Mouse (Mus musculus): Measurements from ENCODE around the gene Zfyve9. TPM values are rescaled to one million over a fixed set of nuclear protein-coding genes. Genes with fewer than 3 reads are reported as not detected.
A peak's percentile ranks its signal among the peaks of the same experiment; 100 is the strongest.

Zfyve9 gene
- 4.2 and 4.6 TPM in 2 replicates for polyA plus RNA-seq (2015; fragmentation: Nextera tagmentation; extraction: Ambion mirVana)

GRCm38 (mm10) chr4:108780057-108780863 lies at the start of gene Zfyve9:
Gene Zfyve9, minus strand, starts transcription at chr4:108780798.
- Histone ChIP-seq H3K9ac (peak within 1 kb of the TSS; percentile 96), H3K9me3 (no peaks in the 10 kb centered on the region), H3K27ac (peak within 1 kb of the TSS; percentile 95), H3K36me3 (no peaks in the 10 kb centered on the region), H3K4me1 (no peaks in the 10 kb centered on the region), H3K27me3 (replicated peaks) (no peaks in the 10 kb centered on the region), H3K4me2 (peak within 1 kb of the TSS; percentile 80), H3K4me3 (replicated peaks) (peak within 1 kb of the TSS; percentile 95)
- WGBS: under 1% methylated on average over 109 of the region's 111 CpGs
- peak; percentile 89 for ATAC-seq (ENCODE audit: insufficient read depth, low FRiP score, low read depth)

GRCm38 (mm10) chr4:108826643-108827042 lies 46.0 kb upstream of the Zfyve9 start:
- Histone ChIP-seq H3K9ac (no peak overlapping the region), H3K4me2 (no peak overlapping the region), H3K4me1 (no peaks in the 10 kb centered on the region), H3K9me3 (no peaks in the 10 kb centered on the region), H3K4me3 (replicated peaks) (no peak overlapping the region), H3K27ac (no peak overlapping the region), H3K27me3 (replicated peaks) (no peaks in the 10 kb centered on the region), H3K36me3 (peaks cover 32% of the 10 kb centered on the region)
- ATAC-seq (ENCODE audit: insufficient read depth, low FRiP score, low read depth): no peak
- WGBS: 82% methylated on average over 2 of the region's 2 CpGs

- 82% methylated on average over 1 of the region's 1 CpGs for WGBS
- Histone ChIP-seq H3K27ac (no peak overlapping the region), H3K4me3 (replicated peaks) (no peak overlapping the region), H3K4me1 (no peaks in the 10 kb centered on the region), H3K27me3 (replicated peaks) (no peaks in the 10 kb centered on the region), H3K4me2 (no peak overlapping the region), H3K36me3 (peaks cover 32% of the 10 kb centered on the region), H3K9me3 (no peaks in the 10 kb centered on the region), H3K9ac (no peak overlapping the region)
- no peak for ATAC-seq (ENCODE audit: insufficient read depth, low FRiP score, low read depth)
Measured at GRCm38 (mm10) chr4:108826096-108826495, 45.5 kb upstream of the Zfyve9 start.

GRCm38 (mm10) chr4:108825677-108826076 lies 45.1 kb upstream of the Zfyve9 start:
- WGBS: 90% methylated on average over 3 of the region's 3 CpGs
- H3K9ac ChIP-seq: no peak overlapping the region
- H3K4me3 ChIP-seq (replicated peaks): no peak overlapping the region
- no peak for ATAC-seq (ENCODE audit: insufficient read depth, low FRiP score, low read depth)
- H3K27me3 ChIP-seq (replicated peaks): no peaks in the 10 kb centered on the region
- no peaks in the 10 kb centered on the region for H3K9me3 ChIP-seq
- H3K27ac ChIP-seq: no peak overlapping the region
- peaks cover 32% of the 10 kb centered on the region for H3K36me3 ChIP-seq
- no peaks in the 10 kb centered on the region for H3K4me1 ChIP-seq
- H3K4me2 ChIP-seq: no peak overlapping the region

- H3K27ac ChIP-seq: no peak overlapping the region
- no peak for ATAC-seq (ENCODE audit: insufficient read depth, low FRiP score, low read depth)
Measured at GRCm38 (mm10) chr4:108811550-108811949, 31.0 kb upstream of the Zfyve9 start.

GRCm38 (mm10) chr4:108811142-108811541 lies 30.5 kb upstream of the Zfyve9 start:
- WGBS: 60% methylated on average over 4 of the region's 4 CpGs
- Histone ChIP-seq H3K4me1 (no peaks in the 10 kb centered on the region), H3K4me2 (no peak overlapping the region), H3K36me3 (no peaks in the 10 kb centered on the region), H3K4me3 (replicated peaks) (no peak overlapping the region), H3K27ac (no peak overlapping the region), H3K9ac (no peak overlapping the region), H3K27me3 (replicated peaks) (no peaks in the 10 kb centered on the region), H3K9me3 (no peaks in the 10 kb centered on the region)
- ATAC-seq (ENCODE audit: insufficient read depth, low FRiP score, low read depth): no peak

More at GRCm38 (mm10) chr4:108811550-108811949, 31.0 kb upstream of the Zfyve9 start:
- Histone ChIP-seq H3K36me3 (no peaks in the 10 kb centered on the region), H3K4me2 (no peak overlapping the region), H3K27me3 (replicated peaks) (no peaks in the 10 kb centered on the region), H3K9me3 (no peaks in the 10 kb centered on the region), H3K9ac (no peak overlapping the region), H3K4me1 (no peaks in the 10 kb centered on the region), H3K4me3 (replicated peaks) (no peak overlapping the region)
- 72% methylated on average over 6 of the region's 6 CpGs for WGBS

GRCm38 (mm10) chr4:108803535-108803934 lies 22.9 kb upstream of the Zfyve9 start:
- Histone ChIP-seq H3K27me3 (replicated peaks) (no peaks in the 10 kb centered on the region), H3K27ac (no peak overlapping the region), H3K36me3 (no peaks in the 10 kb centered on the region), H3K4me3 (replicated peaks) (no peak overlapping the region), H3K9ac (no peak overlapping the region), H3K9me3 (no peaks in the 10 kb centered on the region), H3K4me1 (0 out of 2 replicates have a peak, but pooled peaks cover 6% of the 10 kb centered on the region), H3K4me2 (no peak overlapping the region)
- ATAC-seq (ENCODE audit: insufficient read depth, low FRiP score, low read depth): no peak
- 74% methylated on average over 2 of the region's 2 CpGs for WGBS

- no peaks in the 10 kb centered on the region for H3K9me3 ChIP-seq
- WGBS: 53% methylated on average over 2 of the region's 2 CpGs
- no peak overlapping the region for H3K4me3 ChIP-seq (replicated peaks)
- no peak overlapping the region for H3K27ac ChIP-seq
- 0 out of 2 replicates have a peak, but pooled peaks cover 6% of the 10 kb centered on the region for H3K4me1 ChIP-seq
- no peak overlapping the region for H3K9ac ChIP-seq
- H3K27me3 ChIP-seq (replicated peaks): no peaks in the 10 kb centered on the region
- no peaks in the 10 kb centered on the region for H3K36me3 ChIP-seq
- no peak overlapping the region for H3K4me2 ChIP-seq
- ATAC-seq (ENCODE audit: insufficient read depth, low FRiP score, low read depth): no peak; the same call in 1 of the 2 replicates
Measured at GRCm38 (mm10) chr4:108798083-108798830, 17.7 kb upstream of the Zfyve9 start.

- no peak overlapping the region for H3K4me2 ChIP-seq
- no peaks in the 10 kb centered on the region for H3K27me3 ChIP-seq (replicated peaks)
- H3K27ac ChIP-seq: no peak overlapping the region
- H3K9ac ChIP-seq: no peak overlapping the region
- 51% methylated on average over 4 of the region's 4 CpGs for WGBS
- 0 out of 2 replicates have a peak, but pooled peaks cover 6% of the 10 kb centered on the region for H3K4me1 ChIP-seq
- ATAC-seq (ENCODE audit: insufficient read depth, low FRiP score, low read depth): no peak
- H3K9me3 ChIP-seq: no peaks in the 10 kb centered on the region
- no peaks in the 10 kb centered on the region for H3K36me3 ChIP-seq
- H3K4me3 ChIP-seq (replicated peaks): no peak overlapping the region
Measured at GRCm38 (mm10) chr4:108796701-108797100, 16.1 kb upstream of the Zfyve9 start.

GRCm38 (mm10) chr4:108793941-108794340 lies 13.3 kb upstream of the Zfyve9 start:
- H3K27ac ChIP-seq: no peak overlapping the region
- H3K4me3 ChIP-seq (replicated peaks): no peak overlapping the region
- no peaks in the 10 kb centered on the region for H3K9me3 ChIP-seq
- H3K9ac ChIP-seq: no peak overlapping the region
- WGBS: 56% methylated on average over 1 of the region's 1 CpGs
- no peak for ATAC-seq (ENCODE audit: insufficient read depth, low FRiP score, low read depth)
- H3K4me2 ChIP-seq: no peak overlapping the region
- H3K36me3 ChIP-seq: no peaks in the 10 kb centered on the region
- H3K27me3 ChIP-seq (replicated peaks): no peaks in the 10 kb centered on the region
- H3K4me1 ChIP-seq: no peaks in the 10 kb centered on the region

GRCm38 (mm10) chr4:108790507-108790906 lies 9.9 kb upstream of the Zfyve9 start:
- Histone ChIP-seq H3K27me3 (replicated peaks) (no peaks in the 10 kb centered on the region), H3K9me3 (no peaks in the 10 kb centered on the region), H3K27ac (no peak overlapping the region), H3K9ac (no peak overlapping the region), H3K4me3 (replicated peaks) (no peak overlapping the region), H3K36me3 (no peaks in the 10 kb centered on the region), H3K4me2 (no peak overlapping the region), H3K4me1 (no peaks in the 10 kb centered on the region)
- WGBS: 56% methylated on average over 1 of the region's 1 CpGs
- ATAC-seq (ENCODE audit: insufficient read depth, low FRiP score, low read depth): no peak
